Mouse (Mus musculus): ENCODE data around the gene Arv1. TPM values are rescaled to one million over a fixed set of nuclear protein-coding genes. Genes with fewer than 3 reads are reported as not detected.

Gene Arv1
- total and polyA plus RNA-seq, 3 experiments, result 5.0 to 22.0 (median 12.4) TPM

GRCm38 (mm10) chr8:124700271-124700670, 21.7 kb upstream of the Arv1 start:
- Histone ChIP-seq H3K4me1 (ENCODE audit: insufficient read depth, low read depth, low read length) (no peaks in the 10 kb centered on the region), H3K4me3 (ENCODE audit: low read depth, low read length) (no peak overlapping the region), H3K36me3 (replicated peaks) (peaks cover 92% of the 10 kb centered on the region), H3K9me3 (replicated peaks) (no peaks in the 10 kb centered on the region), H3K27me3 (ENCODE audit: insufficient read depth, low read length) (no peaks in the 10 kb centered on the region)
- ATAC-seq (ENCODE audit: extremely low read depth, insufficient number of reproducible peaks, low FRiP score, poor library complexity, severe bottlenecking) (no peak), DNase-seq (ENCODE audit: low spot score) (no peak)
- no peak for TF ChIP-seq GATA1 (IDR thresholded peaks at IDR 0.05; ENCODE audit: borderline replicate concordance, low read length)
- no peak for TF ChIP-seq POLR2AphosphoS5 (IDR thresholded peaks at IDR 0.05; ENCODE audit: insufficient replicate concordance, low read depth, low read length)
- no peak for TF ChIP-seq TAL1 (conservative IDR thresholded peaks at IDR 0.05; ENCODE audit: low read depth, low read length)
- no peak for TF ChIP-seq CTCF (IDR thresholded peaks at IDR 0.05; ENCODE audit: low read depth, low read length)
- no peak for TF ChIP-seq GATA2 (IDR thresholded peaks at IDR 0.05; ENCODE audit: borderline replicate concordance, low read depth, low read length)

GRCm38 (mm10) chr8:124701023-124701422, 20.9 kb upstream of the Arv1 start:
- DNase-seq (ENCODE audit: low spot score) (no peak), ATAC-seq (ENCODE audit: extremely low read depth, insufficient number of reproducible peaks, low FRiP score, poor library complexity, severe bottlenecking) (no peak)
- Histone ChIP-seq H3K9me3 (replicated peaks) (no peaks in the 10 kb centered on the region), H3K27me3 (ENCODE audit: insufficient read depth, low read length) (no peaks in the 10 kb centered on the region), H3K4me3 (ENCODE audit: low read depth, low read length) (no peak overlapping the region), H3K36me3 (replicated peaks) (peaks cover 92% of the 10 kb centered on the region), H3K4me1 (ENCODE audit: insufficient read depth, low read depth, low read length) (no peaks in the 10 kb centered on the region)
- TF ChIP-seq GATA2 (IDR thresholded peaks at IDR 0.05; ENCODE audit: borderline replicate concordance, low read depth, low read length) (no peak), CTCF (IDR thresholded peaks at IDR 0.05; ENCODE audit: low read depth, low read length) (no peak)

- no peaks in the 10 kb centered on the region for H3K27me3 ChIP-seq (ENCODE audit: insufficient read depth, low read length)
- H3K4me1 ChIP-seq (ENCODE audit: insufficient read depth, low read depth, low read length), result no peaks in the 10 kb centered on the region
- no peaks in the 10 kb centered on the region for H3K9me3 ChIP-seq (replicated peaks)
- no peak overlapping the region for H3K4me3 ChIP-seq (ENCODE audit: low read depth, low read length)
- ATAC-seq (ENCODE audit: extremely low read depth, insufficient number of reproducible peaks, low FRiP score, poor library complexity, severe bottlenecking), result no peak
- peaks cover 91% of the 10 kb centered on the region for H3K36me3 ChIP-seq (replicated peaks)
- DNase-seq (ENCODE audit: low spot score), result no peak
- TF ChIP-seq POLR2AphosphoS5 (IDR thresholded peaks at IDR 0.05; ENCODE audit: insufficient replicate concordance, low read depth, low read length), result no peak
- no peak for TF ChIP-seq CTCF (IDR thresholded peaks at IDR 0.05; ENCODE audit: low read depth, low read length)
- TF ChIP-seq GATA1 (IDR thresholded peaks at IDR 0.05; ENCODE audit: borderline replicate concordance, low read length), result no peak
- no peak for TF ChIP-seq TAL1 (conservative IDR thresholded peaks at IDR 0.05; ENCODE audit: low read depth, low read length)
- TF ChIP-seq GATA2 (IDR thresholded peaks at IDR 0.05; ENCODE audit: borderline replicate concordance, low read depth, low read length), result no peak
Measured at GRCm38 (mm10) chr8:124702183-124702582, 19.8 kb upstream of the Arv1 start.

GRCm38 (mm10) chr8:124703526-124703925, 18.4 kb upstream of the Arv1 start:
- Histone ChIP-seq H3K9me3 (replicated peaks) (no peaks in the 10 kb centered on the region), H3K27me3 (ENCODE audit: insufficient read depth, low read length) (no peaks in the 10 kb centered on the region), H3K36me3 (replicated peaks) (peaks cover 89% of the 10 kb centered on the region), H3K4me3 (ENCODE audit: low read depth, low read length) (no peak overlapping the region), H3K4me1 (ENCODE audit: insufficient read depth, low read depth, low read length) (no peaks in the 10 kb centered on the region)
- no peak for TF ChIP-seq GATA2 (IDR thresholded peaks at IDR 0.05; ENCODE audit: borderline replicate concordance, low read depth, low read length)
- no peak for TF ChIP-seq TAL1 (conservative IDR thresholded peaks at IDR 0.05; ENCODE audit: low read depth, low read length)
- no peak for TF ChIP-seq POLR2AphosphoS5 (IDR thresholded peaks at IDR 0.05; ENCODE audit: insufficient replicate concordance, low read depth, low read length)
- no peak for TF ChIP-seq CTCF (IDR thresholded peaks at IDR 0.05; ENCODE audit: low read depth, low read length)
- TF ChIP-seq GATA1 (IDR thresholded peaks at IDR 0.05; ENCODE audit: borderline replicate concordance, low read length), result no peak
- DNase-seq (ENCODE audit: low spot score), result no peak
- no peak for ATAC-seq (ENCODE audit: extremely low read depth, insufficient number of reproducible peaks, low FRiP score, poor library complexity, severe bottlenecking)

GRCm38 (mm10) chr8:124704376-124704775, 17.6 kb upstream of the Arv1 start:
- no peaks in the 10 kb centered on the region for H3K27me3 ChIP-seq (ENCODE audit: insufficient read depth, low read length)
- H3K36me3 ChIP-seq (replicated peaks), result peaks cover 91% of the 10 kb centered on the region
- H3K9me3 ChIP-seq (replicated peaks), result no peaks in the 10 kb centered on the region
- TF ChIP-seq POLR2AphosphoS5 (IDR thresholded peaks at IDR 0.05; ENCODE audit: insufficient replicate concordance, low read depth, low read length), result no peak
- H3K4me1 ChIP-seq (ENCODE audit: insufficient read depth, low read depth, low read length), result no peaks in the 10 kb centered on the region
- no peak for DNase-seq (ENCODE audit: low spot score)
- H3K4me3 ChIP-seq (ENCODE audit: low read depth, low read length), result no peak overlapping the region
- no peak for ATAC-seq (ENCODE audit: extremely low read depth, insufficient number of reproducible peaks, low FRiP score, poor library complexity, severe bottlenecking)

GRCm38 (mm10) chr8:124705823-124706222, 16.1 kb upstream of the Arv1 start:
- DNase-seq (ENCODE audit: low spot score) (no peak), ATAC-seq (ENCODE audit: extremely low read depth, insufficient number of reproducible peaks, low FRiP score, poor library complexity, severe bottlenecking) (no peak)
- H3K27me3 ChIP-seq (ENCODE audit: insufficient read depth, low read length), result no peaks in the 10 kb centered on the region
- H3K9me3 ChIP-seq (replicated peaks), result no peaks in the 10 kb centered on the region
- peaks cover 90% of the 10 kb centered on the region for H3K36me3 ChIP-seq (replicated peaks)
- TF ChIP-seq TAL1 (conservative IDR thresholded peaks at IDR 0.05; ENCODE audit: low read depth, low read length) (no peak), GATA1 (IDR thresholded peaks at IDR 0.05; ENCODE audit: borderline replicate concordance, low read length) (no peak), POLR2AphosphoS5 (IDR thresholded peaks at IDR 0.05; ENCODE audit: insufficient replicate concordance, low read depth, low read length) (no peak), GATA2 (IDR thresholded peaks at IDR 0.05; ENCODE audit: borderline replicate concordance, low read depth, low read length) (no peak), CTCF (IDR thresholded peaks at IDR 0.05; ENCODE audit: low read depth, low read length) (no peak)
- no peak overlapping the region for H3K4me3 ChIP-seq (ENCODE audit: low read depth, low read length)
- H3K4me1 ChIP-seq (ENCODE audit: insufficient read depth, low read depth, low read length), result no peaks in the 10 kb centered on the region

- TF ChIP-seq GATA2 (IDR thresholded peaks at IDR 0.05; ENCODE audit: borderline replicate concordance, low read depth, low read length), result no peak
- TF ChIP-seq POLR2AphosphoS5 (IDR thresholded peaks at IDR 0.05; ENCODE audit: insufficient replicate concordance, low read depth, low read length), result no peak
- no peak for TF ChIP-seq CTCF (IDR thresholded peaks at IDR 0.05; ENCODE audit: low read depth, low read length)
- no peak overlapping the region for H3K4me3 ChIP-seq (ENCODE audit: low read depth, low read length)
- no peaks in the 10 kb centered on the region for H3K9me3 ChIP-seq (replicated peaks)
- H3K36me3 ChIP-seq (replicated peaks), result peaks cover 88% of the 10 kb centered on the region
- no peaks in the 10 kb centered on the region for H3K4me1 ChIP-seq (ENCODE audit: insufficient read depth, low read depth, low read length)
- no peaks in the 10 kb centered on the region for H3K27me3 ChIP-seq (ENCODE audit: insufficient read depth, low read length)
- ATAC-seq (ENCODE audit: extremely low read depth, insufficient number of reproducible peaks, low FRiP score, poor library complexity, severe bottlenecking) (no peak), DNase-seq (ENCODE audit: low spot score) (no peak)
Measured at GRCm38 (mm10) chr8:124713207-124713606, 8.7 kb upstream of the Arv1 start.
